Mouse (Mus musculus): ENCODE measurements around the gene Wnt9a. TPM values are rescaled to one million over a fixed set of nuclear protein-coding genes. Genes with fewer than 3 reads are reported as not detected.
"Not testable (repeated sequence)": the region's sequence is repeated elsewhere in the genome, so short reads cannot be mapped to it uniquely, and the experiment has no call there.

The Wnt9a gene
- total RNA-seq, 2 experiments from 2014 or later, result 11.1 to 11.8 TPM

DNA sequence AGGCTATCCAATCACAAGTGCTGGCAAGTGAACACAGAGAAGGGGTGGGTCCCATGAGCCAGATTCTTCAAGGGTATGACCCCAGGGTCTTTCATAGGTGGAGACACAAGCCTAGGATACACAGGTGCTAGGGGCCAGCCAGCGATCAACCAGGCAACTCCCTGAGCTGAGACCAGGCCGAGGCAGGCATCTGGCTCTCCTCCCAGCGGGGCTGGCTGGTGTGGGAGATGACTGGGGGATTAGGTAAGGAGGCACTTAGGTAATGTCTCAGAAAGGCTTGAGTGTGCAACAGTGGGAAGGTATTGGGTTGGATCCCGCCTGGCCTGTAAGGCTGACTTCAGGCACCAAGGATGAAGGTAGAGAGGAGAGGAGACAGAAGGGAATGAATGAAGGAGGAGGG lies 28.4 kb downstream of the Wnt9a start:
- DNase-seq, result peak; percentile 49

DNA sequence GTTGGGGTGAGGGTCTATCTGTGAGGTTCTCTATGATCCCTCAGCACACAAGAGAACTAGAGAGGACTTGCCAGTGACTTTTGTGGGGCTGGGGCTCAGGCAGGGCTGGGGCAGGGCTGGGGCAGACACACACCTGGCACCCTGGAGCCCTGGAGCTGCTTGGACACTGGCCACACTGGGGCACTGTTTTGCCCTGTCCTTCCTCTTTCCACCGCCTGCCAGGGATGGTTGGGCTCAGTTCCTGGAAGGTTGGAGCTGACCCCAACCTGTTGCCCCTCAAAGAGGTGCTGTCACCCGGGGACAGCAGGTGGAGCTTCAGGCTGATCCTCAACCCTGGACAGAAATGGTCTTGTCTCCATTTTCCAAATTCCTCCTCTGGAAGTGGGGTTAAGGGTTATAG lies 29.2 kb downstream of the Wnt9a start:
- no peak for DNase-seq

DNA sequence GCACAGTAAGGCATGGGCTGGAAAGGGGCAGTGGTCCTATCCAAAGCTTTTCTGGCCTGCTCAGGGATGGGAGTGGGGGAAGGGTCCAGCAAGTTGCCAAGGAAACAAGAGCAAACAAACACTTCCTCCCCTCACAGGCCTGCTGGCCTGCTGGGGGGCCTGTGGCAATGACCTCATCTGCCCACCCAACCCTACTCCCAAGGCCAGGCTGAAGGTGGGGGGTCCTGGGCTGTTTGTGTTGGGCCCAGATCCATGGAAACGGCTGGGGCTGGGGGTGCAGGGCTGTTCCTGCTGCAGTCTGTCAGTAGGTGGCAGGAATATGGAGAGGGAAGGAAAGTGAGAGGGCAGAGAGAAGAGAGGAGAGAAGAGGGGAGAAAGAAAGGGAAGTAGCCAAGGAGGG lies 29.7 kb downstream of the Wnt9a start:
- DNase-seq, result no peak

DNA sequence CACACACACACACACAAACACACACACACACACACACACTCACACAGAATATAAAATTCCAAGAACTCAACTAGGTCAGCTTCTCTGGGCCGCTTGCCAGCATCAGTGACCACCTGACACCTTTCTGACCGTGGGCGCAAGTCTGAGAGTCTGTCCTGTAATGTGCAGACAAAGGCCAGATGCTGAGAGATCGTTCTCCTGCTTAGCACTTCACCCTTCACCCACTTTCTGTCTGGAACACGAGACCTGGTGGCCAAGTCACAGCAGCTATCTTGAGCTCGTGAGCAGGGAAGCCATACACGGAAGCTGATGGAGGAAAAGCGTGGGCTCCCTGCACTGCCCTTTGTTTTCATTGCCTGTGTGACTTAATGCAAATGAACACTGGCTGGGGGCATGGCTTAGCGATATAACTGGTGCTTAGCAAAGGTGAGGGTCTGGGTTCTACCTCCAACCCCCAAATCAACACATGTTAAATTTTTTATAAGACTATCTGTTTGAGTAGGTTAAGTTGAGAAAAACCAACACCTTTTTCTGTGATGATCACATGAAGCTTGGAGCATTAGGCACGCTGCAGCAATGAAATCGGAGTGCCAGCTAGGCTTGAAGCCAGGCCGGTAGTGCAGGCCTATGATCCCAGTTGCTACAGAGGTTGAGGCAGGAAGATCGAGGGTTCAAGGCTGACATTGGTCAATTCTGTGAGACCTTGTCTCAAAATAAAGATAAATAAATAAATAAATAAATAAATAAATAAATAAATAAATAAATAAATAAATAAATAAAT lies 31.4 kb downstream of the Wnt9a start:
- no peak for DNase-seq

DNA sequence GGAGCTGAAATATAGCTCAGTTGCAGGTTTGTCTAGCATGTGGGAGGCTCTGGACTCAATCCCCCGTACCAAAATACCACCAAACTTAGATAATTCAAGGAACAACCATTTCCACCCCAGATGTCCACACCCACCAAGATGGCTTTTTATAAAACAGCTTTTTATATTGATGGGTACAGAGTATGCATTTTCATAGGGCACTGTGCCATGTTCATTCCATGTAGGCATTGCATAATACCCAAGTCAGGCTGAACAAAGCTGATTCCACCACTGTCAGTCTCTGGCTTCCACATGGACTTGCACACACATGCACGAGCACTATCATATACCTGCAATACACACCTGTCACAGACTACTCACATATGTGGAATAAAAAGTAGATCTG lies 32.0 kb downstream of the Wnt9a start:
- no peak for DNase-seq

DNA sequence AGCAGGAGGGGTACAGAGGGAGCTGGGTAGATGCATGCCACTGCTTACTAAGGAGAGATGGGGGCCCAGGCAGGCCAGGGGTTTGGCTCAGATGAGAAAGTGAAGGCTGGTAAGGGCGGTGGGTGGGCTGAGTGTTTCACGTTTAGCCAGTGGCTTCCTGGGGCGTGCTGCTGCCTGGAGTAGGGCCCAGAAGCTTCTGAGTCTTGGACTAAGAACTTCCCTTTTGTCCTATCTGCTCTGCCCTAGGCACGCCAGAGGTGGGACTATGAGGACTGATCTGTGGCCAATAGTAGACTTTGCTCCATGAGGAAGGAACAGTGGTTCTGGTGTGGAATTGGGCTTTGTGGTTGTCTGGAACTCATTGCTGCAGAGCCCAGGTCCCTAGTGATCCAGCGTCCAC lies 36.2 kb downstream of the Wnt9a start:
- DNase-seq, result no peak

DNA sequence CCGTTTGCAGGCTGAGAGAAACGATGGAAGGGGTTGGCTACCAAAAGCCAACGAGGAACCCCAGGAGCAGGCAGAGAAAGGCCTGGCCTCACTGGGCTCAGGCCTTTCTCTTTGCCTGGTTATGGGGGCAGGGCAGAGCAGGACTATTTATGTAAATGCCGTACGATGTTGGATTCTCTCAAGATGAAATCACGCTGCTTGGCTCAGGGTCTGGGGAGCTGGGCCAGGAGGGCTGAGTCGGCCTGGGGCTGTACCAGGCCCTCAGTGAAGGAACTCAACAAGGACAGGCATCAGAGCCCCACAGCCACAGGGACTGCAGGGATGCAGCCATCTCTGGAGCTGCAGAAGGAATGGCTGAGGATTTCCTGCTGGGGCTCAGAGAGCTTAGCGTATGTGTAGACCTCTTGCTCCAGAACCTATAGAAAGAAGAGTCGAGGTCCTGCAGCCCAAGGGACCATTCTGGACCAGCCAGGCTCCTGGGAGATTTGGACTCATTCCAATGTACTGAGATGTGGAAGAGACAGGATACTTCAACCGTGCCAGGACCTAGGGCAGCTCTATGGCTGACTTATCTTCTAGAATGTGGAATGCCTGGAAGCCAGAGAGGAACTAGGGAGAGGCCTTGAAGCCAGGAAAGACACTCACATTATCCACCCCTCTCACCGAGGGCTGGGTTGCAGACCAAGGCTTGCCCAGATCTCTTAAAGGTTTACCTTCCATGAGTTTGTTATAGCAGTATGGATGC lies 39.6 kb downstream of the Wnt9a start:
- peak; percentile 61 for DNase-seq

DNA sequence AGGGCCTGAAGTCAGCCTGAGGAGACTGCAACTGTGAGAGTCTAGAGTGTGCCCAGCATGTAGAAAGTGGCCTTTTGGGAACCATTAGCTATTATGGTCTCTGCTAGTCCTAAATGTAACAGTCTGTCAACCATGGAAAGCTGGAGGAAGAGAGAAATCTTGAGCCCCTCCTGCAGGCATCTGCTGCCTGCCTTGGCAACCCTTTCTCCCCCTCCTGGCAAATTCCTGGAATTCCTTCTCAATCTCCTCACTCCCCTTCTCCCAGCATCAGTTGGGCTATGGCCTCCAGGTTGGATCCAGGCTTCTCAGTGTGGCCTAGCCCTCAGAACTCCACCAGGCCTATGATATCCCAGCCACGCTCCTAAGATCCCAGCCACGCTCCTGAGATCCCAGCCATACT lies 43.6 kb downstream of the Wnt9a start:
- DNase-seq, result no peak

DNA sequence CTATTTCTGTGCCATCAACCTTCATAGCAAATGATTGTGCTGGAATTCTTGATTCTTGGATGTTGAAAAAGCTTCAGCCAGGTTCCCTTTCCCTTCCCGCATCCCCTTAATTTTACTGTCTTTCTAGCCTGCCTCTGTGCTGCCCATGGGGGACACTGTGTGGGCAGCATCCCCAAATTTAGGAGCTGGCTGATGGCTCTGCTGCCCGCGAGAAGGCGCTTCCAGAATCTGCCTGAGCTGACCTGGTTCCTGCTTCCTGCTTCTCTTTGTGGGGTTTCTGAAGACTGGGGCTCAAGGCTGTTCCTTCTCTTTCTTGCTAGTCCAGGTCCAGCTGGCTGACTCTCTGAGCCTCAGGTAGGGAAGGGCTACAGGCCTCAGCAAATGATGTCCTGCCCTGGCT lies 48.1 kb downstream of the Wnt9a start:
- no peak for DNase-seq

DNA sequence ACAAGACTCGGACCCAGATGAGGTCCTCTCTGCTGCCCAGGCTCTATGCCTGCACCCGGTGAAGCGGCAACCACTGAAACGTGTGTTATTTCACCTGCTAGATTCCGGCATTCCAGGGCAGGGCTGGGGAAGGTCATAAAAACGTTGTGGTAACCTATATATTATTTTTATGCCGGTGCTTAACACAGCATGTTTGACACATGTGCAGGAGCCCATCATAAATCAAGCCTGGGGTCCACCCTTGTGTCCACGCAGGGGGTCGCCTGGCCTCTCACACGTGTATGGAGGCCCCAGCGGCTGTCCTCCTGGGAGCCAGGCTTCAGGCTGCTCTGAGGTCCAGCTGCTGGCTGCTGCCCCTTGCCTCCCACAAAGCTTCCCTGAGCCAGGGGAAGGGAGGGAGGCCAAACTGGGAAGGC lies 50.2 kb downstream of the Wnt9a start:
- DNase-seq, result peak; percentile 42

DNA sequence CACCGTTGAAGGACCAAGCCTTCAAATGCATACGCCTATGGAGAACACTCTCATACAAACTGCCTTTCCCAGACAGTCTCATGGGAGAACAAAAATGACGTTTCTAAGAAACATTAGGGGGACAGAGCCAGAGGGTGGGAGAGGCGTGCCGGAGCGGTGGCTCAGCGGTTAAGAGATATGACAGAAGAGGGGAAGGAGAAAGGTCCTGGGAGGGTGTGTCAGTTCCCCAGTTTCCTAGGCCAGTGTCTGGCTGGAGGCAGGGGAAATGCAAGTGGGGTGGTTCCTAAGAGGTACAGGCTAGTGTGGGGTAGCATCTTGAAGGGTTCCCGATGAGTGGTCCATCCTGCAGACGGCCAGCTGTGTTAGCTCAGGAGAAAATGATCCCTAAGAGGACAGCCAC lies 54.6 kb downstream of the Wnt9a start:
- DNase-seq, result no peak

DNA sequence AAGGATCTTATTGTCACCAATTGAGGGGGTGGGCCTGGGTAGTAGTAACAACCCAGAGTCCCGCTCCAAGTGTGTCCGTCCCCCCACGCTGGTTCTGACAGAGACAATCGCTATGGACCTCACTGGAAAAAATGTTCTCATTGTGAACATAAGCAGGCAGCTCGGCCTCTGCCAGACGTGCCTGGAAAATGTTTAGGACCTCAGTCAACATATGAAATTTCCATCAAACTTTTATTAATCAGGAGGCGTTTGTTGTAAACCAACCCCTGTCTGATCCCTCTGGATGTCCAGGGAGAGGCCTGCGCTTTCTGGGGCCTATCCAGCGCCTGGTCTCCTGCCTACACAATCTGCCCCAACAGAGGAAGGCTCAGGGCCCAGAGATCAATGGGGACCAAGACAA lies 57.3 kb downstream of the Wnt9a start:
- DNase-seq, result no peak

DNA sequence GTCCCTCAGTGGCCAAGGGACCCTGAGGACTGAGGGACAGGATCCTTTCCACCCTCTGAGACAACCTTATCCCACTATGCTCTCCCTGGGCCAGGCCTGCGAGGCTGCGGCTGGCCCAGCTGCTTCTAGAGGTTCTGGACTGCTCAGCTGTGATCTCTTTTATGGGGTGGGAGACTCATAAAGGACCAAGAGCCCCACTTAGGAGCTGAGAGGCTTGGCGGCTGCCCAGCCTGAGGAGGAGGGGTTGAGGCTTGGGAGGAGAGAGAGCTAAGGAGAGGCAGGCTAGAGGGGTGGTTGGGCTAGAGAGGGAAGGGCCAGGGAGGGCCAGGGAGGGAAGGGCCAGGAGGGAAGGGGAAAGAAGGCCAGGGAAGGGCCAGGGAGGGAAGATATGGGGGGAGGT lies 57.7 kb downstream of the Wnt9a start:
- peak; percentile 36 for DNase-seq

DNA sequence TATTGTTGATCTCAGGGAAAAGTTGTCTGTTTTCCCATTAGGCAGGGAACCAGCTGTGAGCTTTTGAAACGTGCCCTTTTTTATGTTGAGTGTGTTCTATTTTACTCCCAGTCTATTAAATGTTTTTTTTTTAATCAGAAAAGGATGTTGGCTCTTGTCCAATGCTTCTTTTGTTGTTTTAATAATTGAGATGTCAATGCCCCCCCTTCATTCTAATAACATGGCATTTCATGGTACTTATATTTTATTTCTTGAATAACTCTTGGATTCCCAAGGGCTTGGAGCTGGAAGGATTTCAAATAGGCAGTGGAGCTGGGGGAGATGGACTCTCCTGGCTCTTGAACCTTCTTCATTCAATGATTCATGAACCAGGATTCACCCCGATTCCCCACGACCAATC lies 59.3 kb downstream of the Wnt9a start:
- DNase-seq, result no peak

DNA sequence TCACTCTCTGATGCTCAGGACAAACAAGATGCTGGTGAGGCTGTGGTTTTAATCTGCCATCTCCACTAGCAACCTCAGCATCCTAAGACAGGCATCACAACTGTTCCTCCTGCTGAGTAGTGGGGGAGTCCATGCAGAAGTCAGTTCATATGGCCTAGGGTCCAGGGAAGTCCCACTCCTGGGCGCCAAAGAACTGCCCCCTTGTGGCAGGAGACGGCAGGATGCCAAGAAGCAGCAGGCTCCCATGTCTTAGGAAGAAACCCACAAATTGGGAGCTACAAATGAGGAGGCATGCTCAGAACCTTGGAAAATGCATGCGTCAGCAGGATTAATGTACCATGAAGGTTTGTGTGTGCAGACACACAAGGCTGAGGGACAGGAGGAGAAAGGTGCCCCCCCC lies 59.9 kb downstream of the Wnt9a start:
- DNase-seq, result no peak

DNA sequence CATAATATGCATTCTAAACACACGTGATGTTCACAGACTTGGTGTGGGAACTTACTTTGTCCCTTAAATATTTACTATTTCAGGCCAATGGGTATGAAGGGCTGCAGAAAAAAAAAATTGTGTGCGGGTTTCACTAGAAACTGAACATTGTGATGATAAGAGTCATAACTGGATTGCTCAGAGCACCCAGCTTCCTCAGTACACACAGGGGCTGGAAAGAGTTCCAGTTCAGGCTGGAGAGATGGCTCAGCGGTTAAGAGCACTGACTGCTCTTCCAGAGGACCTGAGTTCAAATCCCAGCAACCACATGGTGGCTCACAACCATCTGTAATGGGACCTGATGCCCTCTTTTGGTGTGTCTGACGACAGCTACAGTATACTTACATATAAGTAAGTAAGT lies 61.2 kb downstream of the Wnt9a start:
- not testable (repeated sequence) for DNase-seq

DNA sequence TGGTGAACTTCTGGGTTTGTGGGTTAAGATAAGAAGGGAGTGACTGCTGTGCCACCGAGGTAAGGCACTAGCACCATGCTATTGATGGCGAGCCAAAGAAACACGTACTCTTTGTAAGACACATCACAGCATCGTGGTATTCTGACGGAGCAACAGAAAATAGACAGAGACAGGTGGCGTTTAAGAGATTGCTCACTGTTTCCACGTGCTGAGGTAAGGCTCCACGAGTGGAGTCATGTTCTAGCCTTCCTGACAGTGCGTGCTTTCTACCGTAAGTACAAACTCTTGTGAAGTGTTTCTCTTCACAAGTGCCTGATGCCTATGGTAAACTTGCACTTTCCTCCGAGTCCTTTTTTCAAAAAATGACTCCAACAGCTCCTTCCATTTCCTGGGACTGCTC lies 63.1 kb downstream of the Wnt9a start:
- DNase-seq, result no peak

DNA sequence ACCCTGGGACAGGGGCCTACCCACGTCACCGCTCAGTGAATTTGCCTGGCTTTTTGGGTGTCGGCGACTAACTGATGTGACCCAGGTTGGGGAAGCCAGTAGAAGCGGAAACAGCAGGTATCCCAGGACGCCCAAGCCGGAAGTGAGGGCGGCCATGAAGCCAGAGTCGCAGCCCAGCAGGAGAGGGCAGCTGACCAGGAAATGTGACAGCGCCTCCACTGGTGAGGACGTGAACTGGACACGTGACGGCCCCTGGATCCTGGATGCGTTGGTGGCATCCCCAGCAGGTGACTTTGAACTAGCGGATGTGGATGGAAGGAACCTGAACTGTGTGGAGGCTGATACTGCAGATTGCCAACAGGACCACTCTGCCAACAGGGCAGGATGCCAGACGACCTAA lies 68.7 kb downstream of the Wnt9a start, which contains the start of gene Prss38:
Gene Prss38 (minus strand): TSS at position 183 of the 400 bp plus-strand sequence.
- no peak for DNase-seq

DNA sequence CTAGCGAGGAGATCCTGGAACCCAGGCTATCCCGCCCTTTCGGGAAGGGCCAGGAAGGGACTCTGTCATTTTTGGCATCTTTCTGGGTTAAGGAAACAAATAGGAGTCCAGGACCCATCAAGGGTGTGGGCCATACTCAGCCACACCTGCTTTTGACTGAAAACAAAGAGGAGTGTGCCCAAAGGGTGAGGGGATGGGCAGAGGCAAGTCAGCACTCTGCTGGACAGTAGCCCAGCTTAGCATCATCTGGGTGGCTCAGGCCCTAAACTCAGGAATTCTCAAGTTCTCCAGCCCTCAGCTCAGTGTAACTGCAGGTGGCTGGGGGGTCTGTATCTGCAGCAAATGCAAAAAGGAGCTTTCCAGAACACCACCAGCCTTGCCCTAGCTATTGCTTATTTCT lies 71.3 kb downstream of the Wnt9a start:
- DNase-seq, result no peak

DNA sequence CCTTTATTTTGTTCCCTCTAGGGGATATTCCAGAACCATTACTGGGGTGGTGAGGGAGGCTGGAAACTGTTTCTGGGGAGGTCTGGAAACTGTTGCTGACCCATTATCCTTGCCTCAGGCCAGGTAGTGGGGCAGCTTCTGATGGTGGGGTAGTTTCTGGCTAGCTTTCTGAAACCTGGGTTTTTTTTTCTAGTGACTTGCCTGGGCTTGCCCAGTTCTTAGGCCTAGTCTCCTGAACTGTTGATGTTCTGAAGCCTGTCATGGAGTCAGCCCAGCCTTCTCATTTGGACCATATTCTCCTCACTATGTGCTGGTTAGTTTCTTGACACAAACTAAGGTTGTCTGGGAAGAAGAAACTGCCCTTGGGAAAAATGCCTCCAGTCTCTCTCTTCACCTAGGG lies 72.8 kb downstream of the Wnt9a start:
- no peak for DNase-seq

Measured in gastrocnemius, postnatal 10 days (tissue).